Mouse (Mus musculus): ENCODE measurements around the gene Anxa3.

DNA sequence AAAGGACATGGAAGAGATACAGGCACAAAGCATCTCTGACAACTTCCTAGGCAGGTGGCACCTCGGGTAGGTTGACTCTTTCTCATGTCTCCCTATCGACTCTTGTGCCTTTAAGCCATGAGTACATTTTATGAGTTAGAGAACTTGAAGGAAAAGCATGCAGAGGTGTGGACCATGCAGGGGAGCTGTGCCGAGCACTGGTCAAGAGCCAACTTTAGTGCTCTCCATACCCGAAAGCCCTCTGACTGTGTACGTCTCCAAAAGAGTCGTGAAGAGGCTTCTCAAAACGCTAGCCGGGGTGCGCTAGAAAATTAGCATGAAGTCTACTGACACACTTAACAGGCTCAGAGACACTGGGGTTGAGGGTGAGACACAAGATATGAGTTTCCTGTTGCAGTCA, 6.0 kb downstream of the Anxa3 start:
- no peak for TF ChIP-seq CTCF (IDR thresholded peaks at IDR 0.05; ENCODE audit: borderline replicate concordance, control insufficient read depth, extremely low read depth, insufficient read depth, low read length, poor library complexity)
- no peak for TF ChIP-seq POLR2A (IDR thresholded peaks at IDR 0.05; ENCODE audit: control insufficient read depth, extremely low read depth, insufficient read depth, low read length, poor library complexity)
